Mouse (Mus musculus): ENCODE measurements around the gene Ttyh3.

- TF ChIP-seq CTCF (IDR thresholded peaks at IDR 0.05; ENCODE audit: low read depth), result no peak
- TF ChIP-seq EP300 (IDR thresholded peaks at IDR 0.05; ENCODE audit: low read depth), result no peak
Measured at GRCm38 (mm10) chr5:140612191-140612590, 36.6 kb downstream of the Ttyh3 start.
